Mouse (Mus musculus) kidney, embryonic 14.5 days (tissue): ENCODE results near the gene Nt5c3b. TPM values are rescaled to one million over a fixed set of nuclear protein-coding genes. Genes with fewer than 3 reads are reported as not detected.

ENCODE experiments used
- microRNA-seq: library from miRNA; unstranded; fragments of <30 nt; microRNA quantifications from one replicate; pipeline ENCODE4, GENCODE M21; 2016
- polyA plus RNA-seq: library from polyadenylated mRNA; unstranded; fragments of >200 nt; fragmentation: Nextera tagmentation; extraction: Ambion mirVana; gene quantifications from 2 replicates; pipeline ENCODE4 v1.2.1, GENCODE M21; 2014

Gene Nt5c3b
- polyA plus RNA-seq, 1 experiment from 2014 or later = 112 TPM

Small RNAs within 50 kb of the gene (microRNA-seq; reads per million reads assigned to microRNA genes)
- not detected for gene Gm27374
- not detected for gene Mir7116

Other genes with a start within 250 kb of the Nt5c3b start
- gene Krt9, start 248.6 kb downstream of the Nt5c3b start, polyA plus RNA-seq = not detected in 2 replicates
- gene Krt14, start 234.3 kb downstream of the Nt5c3b start, polyA plus RNA-seq = not detected in 2 replicates
- not detected in 2 replicates for gene Krt16, start 192.9 kb downstream of the Nt5c3b start, polyA plus RNA-seq
- gene Krt17, start 180.8 kb downstream of the Nt5c3b start, polyA plus RNA-seq = 0.13 and 0.14 TPM in 2 replicates
- not detected in 2 replicates for gene Krt42, start 171.9 kb downstream of the Nt5c3b start, polyA plus RNA-seq
- gene Eif1, start 121.9 kb downstream of the Nt5c3b start, polyA plus RNA-seq = 1,744 and 1,749 TPM in 2 replicates
- gene Gast, start 107.4 kb downstream of the Nt5c3b start, polyA plus RNA-seq = not detected in 2 replicates
- gene Hap1, start 85.7 kb downstream of the Nt5c3b start, polyA plus RNA-seq = 6.0 and 6.3 TPM in 2 replicates
- 66.8 and 84.7 TPM in 2 replicates for gene Jup, start 44.0 kb downstream of the Nt5c3b start, polyA plus RNA-seq
- gene P3h4, start 27.0 kb downstream of the Nt5c3b start, polyA plus RNA-seq = 59.7 and 63.3 TPM in 2 replicates
- gene Fkbp10, start 26.1 kb downstream of the Nt5c3b start, polyA plus RNA-seq = 75.4 and 113 TPM in 2 replicates
- gene Klhl10, start 109 bp upstream of the Nt5c3b start, polyA plus RNA-seq = 0.61 and 0.68 TPM in 2 replicates
- 8.5 and 12.3 TPM in 2 replicates for gene Klhl11, start 30.9 kb upstream of the Nt5c3b start, polyA plus RNA-seq
- 70.1 and 158 TPM in 2 replicates for gene Acly, start 86.2 kb upstream of the Nt5c3b start, polyA plus RNA-seq
- 0.58 and 0.77 TPM in 2 replicates for gene Ttc25, start 103.8 kb upstream of the Nt5c3b start, polyA plus RNA-seq
- gene Cnp, start 133.1 kb upstream of the Nt5c3b start, polyA plus RNA-seq = 17.0 and 25.0 TPM in 2 replicates
- 63.6 and 67.6 TPM in 2 replicates for gene Nkiras2, start 177.4 kb upstream of the Nt5c3b start, polyA plus RNA-seq
- 86.2 and 126 TPM in 2 replicates for gene Dnajc7, start 178.4 kb upstream of the Nt5c3b start, polyA plus RNA-seq